ENCODE assay signal across 8 mouse cellular contexts in the genomic region with DNA sequence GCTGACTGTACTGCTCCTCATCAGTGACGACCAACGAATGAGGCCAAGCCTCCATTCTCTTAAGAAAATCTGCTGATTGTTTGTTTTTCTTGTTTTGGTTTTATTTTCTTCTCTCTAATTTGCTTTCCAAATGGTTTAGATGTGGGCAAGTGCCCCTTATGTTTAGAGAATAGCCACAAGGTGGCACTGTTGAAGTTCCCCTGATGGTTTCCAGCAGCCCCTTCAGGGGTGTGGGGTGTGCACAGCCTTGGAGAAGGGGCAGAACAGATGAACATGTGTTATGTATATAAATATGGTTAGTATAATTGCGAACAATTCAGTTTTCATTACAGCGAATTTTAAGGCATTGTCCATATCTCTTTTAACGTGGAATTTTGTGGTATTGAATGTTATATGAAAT.
DNase-seq lines count a peak whose midpoint lies in the region; ATAC-seq and TF ChIP-seq lines count a peak whose summit lies in the region.

No protein-coding gene starts in this region.

- H3K4me3 ChIP-seq in gastrocnemius, adult 2 months = no peak overlapping the region
- H3K4me3 ChIP-seq in midbrain, embryonic 11.5 days (ENCODE audit: low read depth, low read length) = no peak overlapping the region
- no peak overlapping the region for H3K4me3 ChIP-seq in midbrain, embryonic 16.5 days (ENCODE audit: low read depth, low read length)

- no peaks in the 10 kb centered on the region for H3K4me1 ChIP-seq in midbrain, embryonic 11.5 days (ENCODE audit: control insufficient read depth, insufficient read depth, low read length)
- H3K4me1 ChIP-seq in midbrain, embryonic 16.5 days (ENCODE audit: control insufficient read depth, insufficient read depth, low read length) = peaks cover 7% of the 10 kb centered on the region; the same call in 1 of the 2 replicates

- DNase-seq in gastrocnemius, adult 2 months = peak; percentile 32
- no peak for DNase-seq in gastrocnemius, adult 18-20 months (ENCODE audit: low spot score)
- DNase-seq in midbrain, embryonic 11.5 days (ENCODE audit: low spot score, missing footprints) = no peak
- peak; percentile 51 for DNase-seq in lung, postnatal 36 days
- no peak for DNase-seq in Muller cell, postnatal 12 days (ENCODE audit: inconsistent ontology term)

- intact Hi-C loops in gastrocnemius, adult 2 months (cut with DNase I) = loop anchor here (2.0 to 5.0 kb wide), 2 partner anchors 262 to 435 kb away; no protein-coding TSS in a partner anchor

- H3K4me2 ChIP-seq in midbrain, embryonic 11.5 days = no peak overlapping the region
- H3K4me2 ChIP-seq in midbrain, embryonic 16.5 days (ENCODE audit: low read length) = no peak overlapping the region

- no peaks in the 10 kb centered on the region for H3K27me3 ChIP-seq in midbrain, embryonic 11.5 days (ENCODE audit: control insufficient read depth, insufficient read depth, low read length)
- H3K27me3 ChIP-seq in midbrain, embryonic 16.5 days (ENCODE audit: control insufficient read depth, insufficient read depth, low read depth, low read length) = no peaks in the 10 kb centered on the region

- ATAC-seq in midbrain, embryonic 11.5 days (ENCODE audit: low FRiP score) = 0 out of 2 replicates have a peak, but pooled peaks have one; percentile 50
- no peak for ATAC-seq in midbrain, embryonic 16.5 days
- ATAC-seq in common myeloid progenitor, adult 5-6 weeks (replicated peaks; ENCODE audit: low read depth, poor library complexity, severe bottlenecking) = peak; percentile 71
- no peak for ATAC-seq in erythroblast, adult 5-6 weeks (replicated peaks; ENCODE audit: low FRiP score, poor library complexity, severe bottlenecking)

- no peak overlapping the region for H3K27ac ChIP-seq in gastrocnemius, adult 2 months
- no peak overlapping the region for H3K27ac ChIP-seq in midbrain, embryonic 11.5 days (ENCODE audit: low read depth, low read length)
- no peak overlapping the region for H3K27ac ChIP-seq in midbrain, embryonic 16.5 days (ENCODE audit: low read length)

- 67% methylated on average over 5 of the region's 5 CpGs for WGBS in midbrain, embryonic 11.5 days
- WGBS in midbrain, embryonic 16.5 days = 62% methylated on average over 5 of the region's 5 CpGs

- H3K9ac ChIP-seq in midbrain, embryonic 11.5 days (ENCODE audit: low read length) = no peak overlapping the region
- no peak overlapping the region for H3K9ac ChIP-seq in midbrain, embryonic 16.5 days (ENCODE audit: low read depth, low read length)

- H3K9me3 ChIP-seq in midbrain, embryonic 11.5 days (ENCODE audit: control insufficient read depth, low read length) = no peaks in the 10 kb centered on the region
- H3K9me3 ChIP-seq in midbrain, embryonic 16.5 days (replicated peaks; ENCODE audit: control insufficient read depth, low read length, poor library complexity, severe bottlenecking) = no peaks in the 10 kb centered on the region

- TF ChIP-seq CTCF in gastrocnemius, adult 2 months (IDR thresholded peaks at IDR 0.05) = peak; percentile 82

- peaks cover 4% of the 10 kb centered on the region; the same call in 1 of the 2 replicates for H3K36me3 ChIP-seq in midbrain, embryonic 11.5 days (ENCODE audit: control insufficient read depth, insufficient read depth, low read length)
- H3K36me3 ChIP-seq in midbrain, embryonic 16.5 days (ENCODE audit: control insufficient read depth, insufficient read depth, low read length) = no peaks in the 10 kb centered on the region

Comparison
In these comparisons a context has a peak if more than half of its experiments do, and no peak if none do; other contexts are left out.
1. DNase-seq: peak in gastrocnemius, adult 2 months (single experiment) and lung, postnatal 36 days (single experiment); none in gastrocnemius, adult 18-20 months (single experiment), midbrain, embryonic 11.5 days (single experiment) and Muller cell, postnatal 12 days (single experiment).
2. ATAC-seq: peak in midbrain, embryonic 11.5 days (single experiment) and common myeloid progenitor, adult 5-6 weeks (single experiment); none in midbrain, embryonic 16.5 days (single experiment) and erythroblast, adult 5-6 weeks (single experiment).